Mouse (Mus musculus) mesoderm, embryonic 11.5 days (tissue): ENCODE data around the gene Nck2.
A peak's percentile ranks its signal among the peaks of the same experiment; 100 is the strongest.

Source experiments
- DNase-seq: peaks from one replicate; pipeline ENCODE4 v3.0.0-alpha.2; 2012; ENCODE audit warnings: low read depth, low spot score

Nck2 gene

GRCm38 (mm10) chr1:43468978-43469377 lies 24.6 kb downstream of the Nck2 start:
- DNase-seq: no peak

GRCm38 (mm10) chr1:43470421-43471179 lies 26.2 kb downstream of the Nck2 start:
- DNase-seq: no peak

DNA sequence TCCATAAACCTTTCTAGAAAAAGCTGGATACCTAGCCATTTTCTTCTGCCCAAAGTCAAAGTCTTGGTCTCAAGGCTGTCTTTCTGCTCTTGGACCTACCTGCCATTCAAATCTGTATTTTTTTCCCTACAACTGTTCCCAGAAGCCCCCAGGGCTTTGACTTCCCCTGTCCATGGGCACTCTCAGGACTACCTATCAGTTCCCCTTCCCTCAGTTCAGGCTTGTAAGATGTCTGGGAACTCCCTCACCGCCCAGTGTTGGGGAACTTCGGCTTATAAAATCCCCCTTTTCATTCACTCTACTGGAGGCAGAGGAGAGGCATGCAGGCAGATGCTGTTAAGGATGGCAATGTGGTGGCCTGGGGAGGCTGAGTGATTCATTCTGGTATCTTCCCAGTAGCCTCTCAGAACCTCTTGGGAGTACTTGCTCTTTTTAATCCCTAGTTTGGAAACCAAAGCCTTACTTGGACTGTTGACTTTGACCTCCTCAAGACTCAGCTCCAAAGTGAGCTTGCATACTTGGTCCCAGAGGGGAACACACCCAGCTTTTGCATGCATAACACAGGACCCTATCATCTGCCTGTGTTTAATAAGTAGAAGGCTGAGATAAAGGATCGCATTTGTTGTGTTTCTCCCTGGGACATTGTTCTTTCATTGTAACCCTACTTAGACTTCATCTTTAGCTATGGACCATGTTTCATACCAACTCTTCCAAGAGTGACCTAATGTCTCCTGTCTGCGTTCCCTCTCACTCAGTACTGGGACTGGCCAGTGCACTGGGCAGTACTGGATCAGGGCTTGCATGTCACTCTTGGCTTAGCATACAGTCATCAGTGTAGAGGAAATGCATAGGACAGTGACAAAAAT lies 27.0 kb downstream of the Nck2 start:
- no peak for DNase-seq

DNA sequence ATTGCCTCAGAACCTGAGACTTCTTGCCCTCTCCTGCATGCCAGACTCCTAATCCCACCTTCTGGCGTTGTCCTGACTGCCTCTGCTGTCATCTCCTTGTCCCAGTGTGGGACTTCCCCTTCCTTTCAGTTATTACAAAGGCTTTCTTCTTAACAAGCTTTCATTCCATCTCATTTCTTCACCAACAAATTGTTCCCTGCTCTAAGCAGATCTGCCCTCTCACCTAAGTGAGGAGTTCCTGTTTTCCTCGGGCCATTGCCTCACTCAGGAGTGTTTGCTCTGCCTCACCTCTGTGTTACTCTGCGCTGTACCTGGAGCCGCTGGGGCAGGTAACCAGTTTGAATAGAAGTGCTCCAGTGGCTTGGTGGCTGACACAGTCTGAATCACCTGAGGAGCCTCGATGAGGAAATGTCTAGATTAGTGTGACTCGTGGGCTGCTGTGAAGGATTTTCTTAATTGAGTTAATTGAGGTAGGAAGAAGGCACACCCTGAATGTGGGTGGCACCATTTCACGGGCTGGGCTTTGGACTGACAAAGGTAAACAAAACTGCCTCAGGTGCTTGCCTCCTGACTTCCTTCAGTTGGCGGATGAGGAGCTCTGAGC lies 27.8 kb downstream of the Nck2 start:
- no peak for DNase-seq

- no peak for DNase-seq
Observed at GRCm38 (mm10) chr1:43473734-43474534, 29.6 kb downstream of the Nck2 start.

DNA sequence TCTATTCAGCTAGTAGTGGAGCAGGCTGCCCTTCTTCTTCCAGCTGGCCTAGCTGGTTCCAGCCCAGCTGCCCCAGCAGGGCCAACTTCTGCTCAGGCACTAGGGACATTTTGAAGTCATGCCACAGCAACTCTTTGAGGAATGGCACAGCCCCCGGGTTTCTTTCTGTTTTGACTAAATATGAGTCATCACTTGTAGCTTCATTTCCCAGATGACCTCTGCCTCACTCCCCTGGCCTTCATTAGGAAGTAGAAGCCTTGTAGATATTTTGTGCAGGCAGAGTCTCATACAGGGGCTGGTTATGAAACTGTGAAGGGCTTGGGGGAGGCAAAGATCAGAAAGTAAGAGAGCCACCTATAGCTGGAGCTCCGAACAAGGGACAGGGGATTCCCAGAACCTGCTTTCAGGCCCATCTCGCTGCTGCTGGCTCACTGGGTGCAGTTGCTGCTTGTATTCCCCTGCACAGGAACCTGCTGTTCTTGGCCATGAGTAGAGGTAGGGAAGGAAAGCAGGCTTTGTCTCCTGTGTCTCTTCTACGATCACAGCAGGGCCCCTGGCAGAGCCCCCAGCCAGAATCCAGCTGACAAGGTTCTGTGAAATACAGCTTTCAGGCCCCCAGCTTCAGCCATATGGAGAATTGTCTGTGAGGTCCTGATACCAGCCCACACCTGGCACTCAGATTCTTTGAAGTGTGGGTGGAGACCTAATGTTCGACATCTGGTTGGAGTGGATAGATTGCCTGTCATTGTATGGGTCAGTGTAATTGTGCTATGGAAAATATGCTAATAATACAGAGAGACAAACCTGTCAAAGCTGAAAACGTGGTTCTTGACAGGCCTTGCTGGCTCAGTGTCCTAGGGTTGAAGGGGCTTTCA lies 30.4 kb downstream of the Nck2 start:
- peak; percentile 25 for DNase-seq

- DNase-seq: no peak
Observed at GRCm38 (mm10) chr1:43477954-43478353, 33.6 kb downstream of the Nck2 start.

GRCm38 (mm10) chr1:43485204-43485603 lies 40.8 kb downstream of the Nck2 start:
- no peak for DNase-seq

- no peak for DNase-seq
Observed at GRCm38 (mm10) chr1:43486500-43486899, 42.1 kb downstream of the Nck2 start.

DNA sequence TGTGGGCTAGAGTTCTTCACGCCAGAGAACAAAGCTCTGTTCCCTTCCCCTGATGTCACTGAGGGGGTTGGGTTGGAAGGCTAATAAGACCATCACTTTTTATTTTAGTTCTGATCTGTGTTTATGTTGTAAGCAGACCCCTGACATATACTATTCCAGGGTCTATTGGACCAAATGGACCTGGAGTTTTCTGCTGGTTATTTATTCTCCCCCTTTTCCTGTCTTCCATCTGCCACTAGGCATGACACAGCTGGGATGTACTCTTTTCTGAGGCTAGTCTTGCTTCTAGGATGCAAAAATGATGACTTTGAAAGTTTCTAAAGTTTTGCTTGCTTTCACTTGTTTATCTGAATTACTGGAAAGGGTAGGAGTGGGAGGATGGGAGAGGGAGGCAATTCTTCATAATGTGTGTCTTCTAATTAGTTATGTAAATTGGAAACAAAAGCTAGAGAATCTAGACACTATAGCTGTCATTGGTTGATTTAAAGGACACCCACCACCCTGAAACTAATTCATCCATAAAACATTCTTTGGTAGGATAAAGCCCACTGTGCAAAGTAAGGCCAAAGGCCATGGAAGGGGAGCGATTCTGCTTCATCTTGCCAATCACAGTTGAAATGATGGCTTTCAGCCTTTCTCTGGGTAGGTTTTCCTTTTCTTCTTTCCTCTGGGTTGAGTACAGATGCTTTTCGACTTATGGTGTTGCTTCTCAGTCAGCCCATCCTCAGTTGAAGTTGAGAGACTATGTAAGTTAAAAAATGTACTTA lies 42.8 kb downstream of the Nck2 start:
- DNase-seq: peak; percentile 34

DNA sequence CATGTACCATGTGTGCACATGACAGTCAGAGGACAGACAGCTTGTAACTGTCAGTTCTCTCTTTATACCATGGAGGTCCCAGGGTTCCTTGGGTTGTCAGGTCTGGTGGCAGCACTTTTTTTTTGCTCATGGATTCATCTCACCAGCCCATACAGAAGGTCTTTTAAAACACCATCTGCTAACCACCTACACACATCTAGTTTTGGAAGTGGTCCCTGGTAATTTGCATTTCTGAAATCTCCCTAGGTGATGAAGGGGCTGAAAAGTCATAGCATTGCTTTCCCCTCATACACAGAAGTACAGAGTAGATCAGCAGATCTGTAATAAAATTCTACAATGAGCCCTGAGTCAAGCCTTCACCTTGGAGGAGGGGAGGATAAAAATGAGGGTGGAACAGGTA lies 44.9 kb downstream of the Nck2 start:
- no peak for DNase-seq

GRCm38 (mm10) chr1:43491506-43492269 lies 47.3 kb downstream of the Nck2 start:
- DNase-seq: no peak

GRCm38 (mm10) chr1:43492803-43493437 lies 48.5 kb downstream of the Nck2 start:
- no peak for DNase-seq

- DNase-seq: no peak
Observed at GRCm38 (mm10) chr1:43496051-43496450, 51.7 kb downstream of the Nck2 start.

- no peak for DNase-seq
Observed at GRCm38 (mm10) chr1:43496993-43497392, 52.6 kb downstream of the Nck2 start.

- DNase-seq: no peak
Observed at GRCm38 (mm10) chr1:43497951-43498350, 53.6 kb downstream of the Nck2 start.

GRCm38 (mm10) chr1:43500121-43500520 lies 55.7 kb downstream of the Nck2 start:
- DNase-seq: no peak

- DNase-seq: no peak
Observed at GRCm38 (mm10) chr1:43501143-43501919, 57.0 kb downstream of the Nck2 start.
